Mouse (Mus musculus) forebrain, embryonic 14.5 days (tissue): ENCODE results near the gene Evx2. TPM values are rescaled to one million over a fixed set of nuclear protein-coding genes. Genes with fewer than 3 reads are reported as not detected.

ENCODE experiments used
- microRNA-seq: library from miRNA; unstranded; fragments of <30 nt; microRNA quantifications from one replicate; pipeline ENCODE4, GENCODE M21; 2016
- polyA plus RNA-seq: library from polyadenylated mRNA; unstranded; fragments of >200 nt; fragmentation: Nextera tagmentation; extraction: Ambion mirVana; gene quantifications from 2 replicates; pipeline ENCODE4 v1.2.1, GENCODE M21; 2014

Gene Evx2
- polyA plus RNA-seq, 1 experiment from 2014 or later = not detected

Small RNA genes within 50 kb of the gene (microRNA-seq; reads per million reads assigned to microRNA genes)
- gene Gm44463 = not detected

Other genes starting within 250 kb of the Evx2 start
- 33.3 and 48.8 TPM in 2 replicates for gene Lnpk, start 80.1 kb downstream of the Evx2 start, polyA plus RNA-seq
- not detected in 2 replicates for gene Hoxd13, start 8.8 kb upstream of the Evx2 start, polyA plus RNA-seq
- not detected in 2 replicates for gene Hoxd12, start 15.5 kb upstream of the Evx2 start, polyA plus RNA-seq
- not detected in 2 replicates for gene Hoxd11, start 20.0 kb upstream of the Evx2 start, polyA plus RNA-seq
- gene Hoxd10, start 32.4 kb upstream of the Evx2 start, polyA plus RNA-seq = not detected in 2 replicates
- gene Hoxd9, start 38.2 kb upstream of the Evx2 start, polyA plus RNA-seq = not detected in 2 replicates
- gene Hoxd8, start 45.1 kb upstream of the Evx2 start, polyA plus RNA-seq = 0.09 TPM in 1 of 2 replicates, not detected in the other
- not detected in 2 replicates for gene Hoxd3, start 52.4 kb upstream of the Evx2 start, polyA plus RNA-seq
- not detected in 2 replicates for gene Hoxd4, start 52.4 kb upstream of the Evx2 start, polyA plus RNA-seq
- gene Gm28230, start 67.2 kb upstream of the Evx2 start, polyA plus RNA-seq = not detected in 2 replicates
- gene Hoxd1, start 103.4 kb upstream of the Evx2 start, polyA plus RNA-seq = not detected in 2 replicates
- 161 and 168 TPM in 2 replicates for gene Mtx2, start 166.2 kb upstream of the Evx2 start, polyA plus RNA-seq